Mouse (Mus musculus): ENCODE results near the gene Slco4c1. TPM values are rescaled to one million over a fixed set of nuclear protein-coding genes. Genes with fewer than 3 reads are reported as not detected.

Gene Slco4c1
- total and polyA plus RNA-seq, 3 experiments = not detected

DNA sequence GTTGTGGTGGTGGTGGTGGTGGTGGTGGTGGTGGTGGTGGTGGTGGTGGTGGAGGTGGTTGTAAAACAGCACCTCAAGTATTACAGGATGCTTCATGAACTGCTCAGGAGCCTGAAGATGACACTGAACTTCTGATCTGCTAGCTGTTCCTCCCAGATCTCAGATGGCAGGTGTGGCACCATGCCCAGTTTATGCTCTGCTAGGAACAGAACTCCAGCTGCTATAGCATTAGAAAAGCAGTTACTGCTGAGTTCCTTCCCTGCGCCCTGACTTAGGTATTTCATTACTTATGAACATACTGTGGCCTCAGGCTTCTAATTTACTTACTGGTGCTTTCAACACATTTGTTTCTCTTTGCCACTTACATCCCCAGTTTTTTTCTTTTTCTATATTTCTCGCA is 7.9 kb downstream of the Slco4c1 start:
- peaks cover 0 to 4% of the 10 kb centered on the region in 2 experiments; a peak in 1 of 4 replicates for H3K36me3 ChIP-seq (ENCODE audit: control insufficient read depth in 1 of 2, insufficient read depth in 2 of 2, low read length in 2 of 2)
- H3K9me3 ChIP-seq (replicated peaks; ENCODE audit: insufficient read depth, low read length) = no peaks in the 10 kb centered on the region
- no peak for TF ChIP-seq TCF12 (IDR thresholded peaks at IDR 0.05; ENCODE audit: low read depth, low read length)
- no peak for TF ChIP-seq MAZ (IDR thresholded peaks at IDR 0.05; ENCODE audit: low read depth, low read length)
- TF ChIP-seq RAD21 (IDR thresholded peaks at IDR 0.05; ENCODE audit: low read depth, low read length) = no peak
- no peak for TF ChIP-seq USF1 (IDR thresholded peaks at IDR 0.05; ENCODE audit: low read depth, low read length)
- no peak for DNase-seq (ENCODE audit: low read depth, low spot score)
- no peaks in the 10 kb centered on the region; a peak in 1 of 4 replicates for H3K4me1 ChIP-seq (ENCODE audit: control insufficient read depth in 1 of 2, insufficient read depth in 2 of 2, low read length in 2 of 2)
- no peak overlapping the region for H3K4me3 ChIP-seq (ENCODE audit: control insufficient read depth in 1 of 2, insufficient read depth in 1 of 2, low read depth in 2 of 2, low read length in 2 of 2)
- no peaks in the 10 kb centered on the region for H3K27me3 ChIP-seq (ENCODE audit: control insufficient read depth in 1 of 2, insufficient read depth in 2 of 2, low read length in 2 of 2)
- H3K9ac ChIP-seq (ENCODE audit: control insufficient read depth, low read depth, low read length, poor library complexity, severe bottlenecking) = no peak overlapping the region
- H3K27ac ChIP-seq (ENCODE audit: control insufficient read depth, low read depth, low read length) = no peak overlapping the region
- H3K79me2 ChIP-seq (ENCODE audit: control insufficient read depth, insufficient read depth, low read length, poor library complexity) = no peaks in the 10 kb centered on the region

- H3K79me2 ChIP-seq (ENCODE audit: control insufficient read depth, insufficient read depth, low read length, poor library complexity) = no peaks in the 10 kb centered on the region
These were observed 11.8 kb downstream of the Slco4c1 start for GRCm38 (mm10) chr1:96859995-96860684.

GRCm38 (mm10) chr1:96853541-96853940 is 18.4 kb downstream of the Slco4c1 start:
- H3K9ac ChIP-seq (ENCODE audit: control insufficient read depth, low read depth, low read length, poor library complexity, severe bottlenecking) = no peak overlapping the region
- no peak overlapping the region for H3K27ac ChIP-seq (ENCODE audit: control insufficient read depth, low read depth, low read length)
- H3K4me3 ChIP-seq (ENCODE audit: control insufficient read depth in 1 of 2, insufficient read depth in 1 of 2, low read depth in 2 of 2, low read length in 2 of 2) = no peak overlapping the region
- no peak for DNase-seq (ENCODE audit: low read depth, low spot score)
- no peaks in the 10 kb centered on the region for H3K4me1 ChIP-seq (ENCODE audit: control insufficient read depth in 1 of 2, insufficient read depth in 2 of 2, low read length in 2 of 2)
- H3K27me3 ChIP-seq (ENCODE audit: control insufficient read depth in 1 of 2, insufficient read depth in 2 of 2, low read length in 2 of 2) = no peaks in the 10 kb centered on the region
- no peaks in the 10 kb centered on the region for H3K36me3 ChIP-seq (ENCODE audit: control insufficient read depth in 1 of 2, insufficient read depth in 2 of 2, low read length in 2 of 2)
- TF ChIP-seq MEF2A (IDR thresholded peaks at IDR 0.05; ENCODE audit: extremely low read depth, insufficient replicate concordance, low read depth, low read length, poor library complexity, severe bottlenecking) = no peak
- H3K79me2 ChIP-seq (ENCODE audit: control insufficient read depth, insufficient read depth, low read length, poor library complexity) = no peaks in the 10 kb centered on the region
- no peaks in the 10 kb centered on the region for H3K9me3 ChIP-seq (replicated peaks; ENCODE audit: insufficient read depth, low read length)

More at GRCm38 (mm10) chr1:96859995-96860684, 11.8 kb downstream of the Slco4c1 start:
- Histone ChIP-seq H3K9ac (ENCODE audit: control insufficient read depth, low read depth, low read length, poor library complexity, severe bottlenecking) (no peak overlapping the region), H3K4me1 (ENCODE audit: control insufficient read depth in 1 of 2, insufficient read depth in 2 of 2, low read length in 2 of 2) (no peaks in the 10 kb centered on the region; a peak in 1 of 4 replicates), H3K36me3 (ENCODE audit: control insufficient read depth in 1 of 2, insufficient read depth in 2 of 2, low read length in 2 of 2) (peaks cover 0 to 4% of the 10 kb centered on the region in 2 experiments; a peak in 1 of 4 replicates), H3K27me3 (ENCODE audit: control insufficient read depth in 1 of 2, insufficient read depth in 2 of 2, low read length in 2 of 2) (no peaks in the 10 kb centered on the region), H3K4me3 (ENCODE audit: control insufficient read depth in 1 of 2, insufficient read depth in 1 of 2, low read depth in 2 of 2, low read length in 2 of 2) (no peak overlapping the region), H3K9me3 (replicated peaks; ENCODE audit: insufficient read depth, low read length) (no peaks in the 10 kb centered on the region), H3K27ac (ENCODE audit: control insufficient read depth, low read depth, low read length) (no peak overlapping the region)
- peak; percentile 38 for DNase-seq (ENCODE audit: low read depth, low spot score)
- TF ChIP-seq ZNF384 (IDR thresholded peaks at IDR 0.05; ENCODE audit: low read depth, low read length) (peak; percentile 79), KAT2A (conservative IDR thresholded peaks at IDR 0.05; ENCODE audit: low read depth, low read length) (no peak), ETS1 (IDR thresholded peaks at IDR 0.05; ENCODE audit: low read depth, low read length) (no peak), ZC3H11A (IDR thresholded peaks at IDR 0.05; ENCODE audit: low read depth, low read length) (no peak), UBTF (IDR thresholded peaks at IDR 0.05; ENCODE audit: borderline replicate concordance, insufficient read depth, low read depth, low read length) (no peak), RCOR1 (IDR thresholded peaks at IDR 0.05; ENCODE audit: low read depth, low read length) (no peak), JUND (IDR thresholded peaks at IDR 0.05; ENCODE audit: low read depth, low read length) (no peak), NELFE (IDR thresholded peaks at IDR 0.05; ENCODE audit: low read depth, low read length) (no peak), ZMIZ1 (IDR thresholded peaks at IDR 0.05; ENCODE audit: low read depth, low read length) (no peak), TCF12 (IDR thresholded peaks at IDR 0.05; ENCODE audit: low read depth, low read length) (no peak), GABPA (IDR thresholded peaks at IDR 0.05; ENCODE audit: low read depth, low read length) (no peak), MAX (IDR thresholded peaks at IDR 0.05; ENCODE audit: low read length) (no peak), BHLHE40 (IDR thresholded peaks at IDR 0.05; ENCODE audit: borderline replicate concordance, low read depth, low read length) (no peak), EP300 (IDR thresholded peaks at IDR 0.05; ENCODE audit: low read depth in 1 of 2, low read length in 2 of 2) (peak in 1 of 2 experiments; percentile 34; a peak in 1 of 4 replicates), MXI1 (IDR thresholded peaks at IDR 0.05; ENCODE audit: low read depth, low read length) (no peak), POLR2A (IDR thresholded peaks at IDR 0.05; ENCODE audit: control insufficient read depth in 1 of 2, insufficient read depth in 1 of 2, low read depth in 1 of 2, low read length in 2 of 2, poor library complexity in 1 of 2) (no peak)
